Mouse (Mus musculus) urinary bladder, postnatal 4 days (tissue): Measurements from ENCODE around the gene Crnkl1.
"Not testable (repeated sequence)": the region's sequence is repeated elsewhere in the genome, so short reads cannot be mapped to it uniquely, and the experiment has no call there.

Experiments used
- DNase-seq, 2 experiments: peaks; one replicate each; pipeline ENCODE4 v3.0.0; 2021 to 2022; ENCODE audit warnings: low spot score in 2 of 2

Crnkl1 gene

DNA sequence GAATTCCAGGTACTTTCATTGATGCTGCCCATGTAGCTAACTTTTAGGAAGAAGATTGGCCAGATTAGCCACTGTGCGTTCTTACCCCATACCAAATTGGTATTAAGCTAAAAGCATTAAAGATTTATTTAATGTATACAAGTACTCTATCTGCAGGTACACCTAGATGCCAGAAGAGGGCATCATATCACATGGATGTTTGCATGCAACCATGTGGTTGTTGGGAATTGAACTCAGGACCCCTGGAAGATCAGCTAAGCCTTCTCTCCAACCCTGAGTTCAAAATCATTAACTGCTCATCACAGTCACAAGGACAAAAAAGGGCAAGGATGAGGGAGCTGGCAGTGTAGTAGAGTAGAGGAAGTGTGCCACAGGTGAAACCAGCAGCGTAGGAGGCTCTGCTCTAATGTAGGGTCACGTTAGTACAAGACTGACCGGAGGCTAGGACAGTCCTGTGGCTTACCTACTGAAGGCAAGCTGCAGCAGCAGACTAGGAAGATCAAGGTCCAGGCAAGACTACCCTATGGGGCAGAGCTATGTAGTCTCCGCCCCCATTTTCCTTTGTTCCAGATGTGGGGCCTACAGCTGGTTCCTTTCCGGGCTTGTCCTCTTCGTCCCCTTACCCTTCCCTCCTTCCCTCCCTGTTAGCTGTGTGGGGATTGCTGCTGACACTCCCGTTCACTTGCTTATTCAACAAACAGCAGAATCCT, 13.7 kb downstream of the Crnkl1 start:
- no peak for DNase-seq

DNA sequence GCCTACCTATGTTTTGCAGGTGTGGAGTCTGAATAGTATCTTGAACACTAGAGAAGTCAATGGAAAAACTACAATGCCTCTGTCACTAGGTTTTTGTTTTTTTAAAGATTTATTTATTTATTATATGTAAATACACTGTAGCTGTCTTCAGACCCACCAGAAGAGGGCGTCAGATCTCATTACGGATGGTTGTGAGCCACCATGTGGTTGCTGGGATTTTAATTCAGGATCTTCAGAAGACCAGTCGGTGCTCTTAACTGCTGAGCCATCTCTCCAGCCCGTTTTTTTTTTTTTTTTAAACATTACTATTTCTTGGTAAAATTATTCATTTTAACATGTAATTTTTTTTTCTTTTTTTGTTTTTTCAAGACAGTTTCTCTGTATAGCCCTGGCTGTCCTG, 28.9 kb downstream of the Crnkl1 start:
- not testable (repeated sequence) for DNase-seq

DNA sequence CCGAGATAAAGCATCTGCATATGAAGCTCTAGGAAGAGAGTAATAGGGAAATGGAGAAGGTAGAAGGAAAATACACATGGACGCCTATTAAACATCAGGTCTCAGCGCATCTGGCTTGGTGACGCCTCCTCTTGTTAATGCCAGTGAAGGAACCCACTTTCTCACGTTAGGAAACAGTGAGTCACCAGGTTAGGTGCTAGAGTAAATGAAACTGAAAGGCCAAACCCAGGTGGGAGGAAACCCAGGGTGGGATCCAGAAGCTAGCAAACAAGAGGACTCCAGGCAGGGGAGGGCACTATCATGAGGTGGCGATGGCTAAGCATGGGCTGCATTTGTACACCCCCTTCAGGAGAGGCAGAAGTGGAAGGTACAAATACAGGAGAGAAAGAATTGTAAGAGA, 29.7 kb downstream of the Crnkl1 start:
- no peak for DNase-seq

DNA sequence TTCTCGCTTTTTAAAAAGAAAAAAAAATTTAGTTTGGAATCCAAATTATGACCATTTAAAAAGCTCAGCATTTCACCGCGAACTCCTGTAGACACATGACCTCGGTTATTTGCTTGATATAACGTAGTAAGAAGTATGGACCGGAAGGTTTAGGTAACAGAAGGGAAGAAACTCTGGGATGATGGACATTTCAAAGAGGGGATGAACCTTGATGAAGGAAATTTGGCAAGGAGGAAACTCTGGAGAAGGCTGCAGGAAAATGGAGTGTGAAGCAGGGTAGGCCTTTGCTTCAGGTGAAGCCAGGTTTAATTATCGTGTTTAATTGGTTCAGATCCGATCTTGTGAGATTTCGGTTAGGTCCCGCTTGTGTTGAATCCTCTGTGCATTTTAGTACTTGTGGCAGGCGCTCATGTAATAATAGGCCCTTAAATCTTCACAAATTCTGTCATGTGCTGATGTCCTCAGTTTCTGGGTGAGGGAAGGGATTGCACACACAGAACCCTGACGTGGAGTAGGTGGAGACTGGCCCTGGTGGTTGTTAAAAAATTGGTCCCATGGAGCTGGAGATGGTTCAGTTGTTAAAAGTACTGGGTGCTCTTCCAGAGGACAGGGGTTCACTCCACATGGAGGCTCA, 30.7 kb downstream of the Crnkl1 start:
- no peak for DNase-seq

DNA sequence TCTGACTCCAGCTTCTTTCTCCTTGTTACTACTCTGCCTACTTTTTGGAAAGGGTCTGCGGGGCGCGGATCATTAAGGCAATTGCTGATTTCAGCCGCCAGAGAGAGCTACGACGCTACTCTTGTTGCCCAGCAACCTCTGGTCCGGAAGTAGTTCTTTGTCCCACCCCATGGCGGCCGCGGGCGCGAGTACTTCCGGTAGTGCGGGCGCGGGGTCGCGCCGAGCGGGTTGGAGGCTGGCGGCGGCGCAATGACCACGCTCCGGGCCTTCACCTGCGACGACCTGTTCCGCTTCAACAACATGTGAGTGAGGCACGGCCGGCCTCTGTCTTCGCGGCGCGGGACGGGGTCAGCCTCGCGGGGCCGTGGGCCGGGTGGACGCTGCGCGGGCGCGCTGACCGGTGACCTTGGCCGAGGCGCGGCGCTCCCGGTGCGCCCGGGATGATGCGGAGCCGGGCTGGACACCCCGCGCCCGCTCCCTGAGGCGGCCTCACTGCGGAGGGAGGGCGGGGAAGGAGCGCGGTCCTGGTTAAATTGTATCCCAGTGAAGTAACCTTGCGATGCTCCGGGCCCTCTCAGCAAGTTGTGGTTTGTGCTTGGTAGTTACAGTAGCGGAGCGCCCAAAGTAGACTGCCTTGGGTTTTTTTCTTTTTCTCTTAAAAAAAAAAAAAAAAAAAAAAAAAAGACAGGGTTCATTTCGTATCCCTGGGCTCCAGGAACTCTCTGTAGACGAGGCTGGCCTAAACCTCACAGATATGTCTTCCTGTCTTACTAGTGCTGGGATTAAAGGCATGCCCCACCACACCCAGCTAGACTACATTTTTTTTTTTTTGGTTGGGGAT, 31.5 kb downstream of the Crnkl1 start:
- DNase-seq: peak; percentile 86 to 91

DNA sequence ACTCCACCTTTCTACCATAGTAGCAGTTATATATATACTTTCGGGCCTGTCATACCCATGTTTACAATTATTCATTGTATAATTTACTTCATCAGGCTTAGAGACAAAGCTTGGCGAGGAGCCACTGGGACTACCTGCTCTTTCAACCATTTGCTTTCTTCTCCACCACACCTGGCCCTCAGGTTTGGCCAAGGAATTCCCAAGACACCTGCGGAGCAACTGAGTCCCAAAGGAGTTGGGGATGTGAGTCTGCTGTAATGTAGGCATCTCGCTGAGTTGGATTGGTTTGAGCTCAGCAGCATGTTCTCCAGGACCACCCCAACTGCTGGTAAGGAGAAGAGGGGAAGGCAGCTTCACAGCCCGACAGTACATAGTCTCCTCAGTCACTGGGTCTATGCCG, 33.0 kb downstream of the Crnkl1 start, which contains the start of gene Naa20:
Naa20 (plus strand) TSS at position 239 of the 400 bp plus-strand sequence.
- no peak for DNase-seq

DNA sequence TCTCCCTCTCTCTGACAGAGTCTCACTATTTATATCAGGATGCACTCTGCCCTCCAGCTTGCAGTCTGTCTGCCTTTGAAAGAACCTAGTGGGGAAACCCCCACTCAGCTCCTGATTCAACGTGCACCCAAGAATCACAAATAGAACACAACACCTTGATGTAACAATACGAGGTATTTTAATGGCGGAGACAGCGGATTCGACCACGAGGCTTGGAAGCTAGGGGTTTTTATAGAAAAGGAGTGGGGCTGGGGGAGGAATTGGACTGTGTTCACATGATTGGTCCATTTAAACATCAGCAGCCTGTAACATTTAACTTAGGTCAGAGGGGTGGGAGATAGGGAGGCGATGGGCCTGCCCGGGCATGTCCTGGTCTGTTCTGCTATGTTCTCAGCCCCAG, 34.5 kb downstream of the Crnkl1 start:
- not testable (repeated sequence) for DNase-seq

DNA sequence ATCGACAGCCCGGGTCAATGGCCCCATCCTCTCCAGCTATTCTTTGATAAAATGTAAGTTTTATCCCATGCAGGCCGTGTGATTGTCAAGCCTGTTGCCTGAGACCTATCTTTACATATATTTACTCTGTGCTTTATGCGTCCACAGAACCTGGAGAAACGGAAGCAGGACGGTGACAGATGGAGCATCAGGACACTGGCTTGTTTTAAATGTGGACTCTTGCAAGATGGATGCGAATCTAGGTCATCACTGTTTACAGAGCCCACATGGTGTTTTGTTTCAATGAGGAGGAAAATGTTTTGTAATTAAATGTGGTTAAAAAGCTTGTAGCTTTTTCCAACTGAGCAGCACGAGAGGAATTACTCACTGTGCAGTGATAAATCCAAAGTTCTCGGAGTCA, 36.7 kb downstream of the Crnkl1 start:
- DNase-seq: no peak

DNA sequence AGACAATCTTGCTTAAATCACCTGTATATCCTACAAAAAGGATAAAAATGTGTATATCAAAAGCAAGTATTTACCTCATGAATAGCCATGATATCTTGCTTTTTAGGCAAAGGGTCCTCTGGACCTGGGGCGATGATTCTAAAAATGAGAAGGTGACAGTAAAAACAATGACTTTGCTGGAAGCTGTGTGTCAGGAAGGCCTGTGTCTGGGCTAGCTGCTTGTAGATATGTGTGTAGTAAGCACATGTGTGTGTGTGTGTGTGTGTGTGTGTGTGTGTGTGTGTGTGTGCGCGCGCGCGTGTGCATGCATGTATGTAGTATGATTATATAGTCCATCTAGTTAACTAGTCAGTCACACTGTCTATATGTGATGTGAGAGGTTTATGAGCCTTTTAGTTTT, 41.1 kb downstream of the Crnkl1 start:
- no peak for DNase-seq

DNA sequence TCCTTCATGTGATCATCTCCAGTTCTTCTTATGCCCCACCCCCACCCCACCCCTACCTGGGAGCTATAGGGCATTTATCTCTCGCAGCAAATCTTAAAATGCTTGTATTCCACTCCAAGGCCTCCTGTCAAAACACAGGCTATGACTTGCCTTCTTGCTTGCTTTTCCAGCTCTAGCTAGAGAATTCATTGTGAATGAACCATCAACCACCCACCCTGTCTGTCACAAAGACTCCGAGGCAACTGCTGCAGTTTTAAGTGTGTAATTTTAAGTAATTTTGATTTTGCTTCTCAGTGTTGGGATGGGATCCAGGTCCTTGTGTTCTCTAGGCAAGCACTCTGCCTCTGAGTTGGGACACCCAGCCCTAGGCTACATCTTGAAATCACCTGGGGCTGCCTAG, 44.2 kb downstream of the Crnkl1 start:
- DNase-seq: no peak

DNA sequence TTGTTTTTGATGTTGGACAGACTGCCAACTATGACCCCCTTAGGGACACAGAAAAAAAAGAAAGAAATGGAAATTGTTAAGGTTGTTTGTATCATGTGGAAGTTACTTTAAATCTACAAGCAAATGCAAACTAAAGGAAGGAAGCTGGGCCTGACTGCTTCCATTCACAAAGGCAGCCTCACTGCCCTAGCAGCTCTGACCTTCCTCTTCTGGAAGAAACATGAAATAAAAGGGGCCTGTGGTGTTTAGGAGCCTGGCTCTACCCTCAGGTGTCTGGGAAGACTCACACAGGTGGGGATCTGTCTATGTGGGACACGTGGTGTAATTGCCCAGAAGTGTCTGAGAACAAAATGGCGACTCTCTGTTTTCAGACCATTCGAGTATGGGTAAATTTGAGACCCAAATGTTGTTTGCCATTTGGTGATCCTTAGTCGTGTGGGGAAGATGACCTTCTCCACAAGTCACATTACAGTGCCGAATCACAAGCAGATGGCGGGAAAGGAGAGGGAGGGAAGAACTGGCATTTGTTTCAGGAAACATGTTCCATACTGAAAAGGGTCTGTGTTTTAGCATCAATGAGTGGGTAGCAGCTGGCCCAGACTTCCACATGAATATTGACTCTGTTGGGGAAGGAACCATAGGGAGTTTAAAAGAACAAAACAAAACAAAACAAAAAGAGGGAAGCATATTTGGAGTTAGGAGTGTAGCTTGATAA, 45.9 kb downstream of the Crnkl1 start:
- no peak for DNase-seq

DNA sequence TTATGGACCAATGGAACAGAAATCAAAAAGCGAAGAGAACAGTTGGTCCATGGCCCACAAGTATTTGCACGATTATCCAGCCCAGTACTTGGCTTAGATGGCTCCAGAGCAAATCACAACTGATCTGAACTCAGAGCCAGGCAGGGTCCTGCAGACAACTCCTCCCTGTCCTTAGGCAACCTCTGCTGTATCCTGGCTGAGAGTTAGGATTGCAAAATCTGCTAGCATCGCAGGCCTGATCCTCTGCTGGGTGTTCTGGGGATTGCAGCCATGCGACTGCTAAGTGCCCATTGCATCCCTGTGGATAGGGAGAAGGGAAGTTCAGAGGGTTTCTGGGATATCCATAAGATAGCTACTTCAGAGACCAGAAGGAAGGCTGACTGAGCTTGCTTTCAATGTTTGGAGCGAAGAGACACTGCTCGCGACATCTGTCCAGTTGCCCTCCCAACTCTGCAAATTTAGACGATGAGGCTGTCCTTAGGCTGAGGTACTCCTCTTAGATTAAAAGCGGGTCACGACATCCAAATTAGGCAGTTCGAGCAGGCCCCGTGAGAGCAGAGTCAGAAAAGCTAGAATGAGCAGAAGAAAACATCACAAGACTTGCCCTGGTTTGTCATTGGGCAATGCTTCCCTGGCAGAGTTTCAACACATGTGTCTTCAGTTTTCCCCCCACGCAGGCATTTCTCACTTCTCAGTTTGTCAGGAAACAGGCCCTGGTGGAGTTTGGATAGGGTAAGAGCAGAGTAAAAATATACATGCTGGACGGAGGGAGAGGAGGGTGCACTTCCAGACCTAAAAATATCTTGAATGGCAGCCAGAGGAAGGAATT, 46.7 kb downstream of the Crnkl1 start:
- peak in 1 of 2 experiments; percentile 38 for DNase-seq

DNA sequence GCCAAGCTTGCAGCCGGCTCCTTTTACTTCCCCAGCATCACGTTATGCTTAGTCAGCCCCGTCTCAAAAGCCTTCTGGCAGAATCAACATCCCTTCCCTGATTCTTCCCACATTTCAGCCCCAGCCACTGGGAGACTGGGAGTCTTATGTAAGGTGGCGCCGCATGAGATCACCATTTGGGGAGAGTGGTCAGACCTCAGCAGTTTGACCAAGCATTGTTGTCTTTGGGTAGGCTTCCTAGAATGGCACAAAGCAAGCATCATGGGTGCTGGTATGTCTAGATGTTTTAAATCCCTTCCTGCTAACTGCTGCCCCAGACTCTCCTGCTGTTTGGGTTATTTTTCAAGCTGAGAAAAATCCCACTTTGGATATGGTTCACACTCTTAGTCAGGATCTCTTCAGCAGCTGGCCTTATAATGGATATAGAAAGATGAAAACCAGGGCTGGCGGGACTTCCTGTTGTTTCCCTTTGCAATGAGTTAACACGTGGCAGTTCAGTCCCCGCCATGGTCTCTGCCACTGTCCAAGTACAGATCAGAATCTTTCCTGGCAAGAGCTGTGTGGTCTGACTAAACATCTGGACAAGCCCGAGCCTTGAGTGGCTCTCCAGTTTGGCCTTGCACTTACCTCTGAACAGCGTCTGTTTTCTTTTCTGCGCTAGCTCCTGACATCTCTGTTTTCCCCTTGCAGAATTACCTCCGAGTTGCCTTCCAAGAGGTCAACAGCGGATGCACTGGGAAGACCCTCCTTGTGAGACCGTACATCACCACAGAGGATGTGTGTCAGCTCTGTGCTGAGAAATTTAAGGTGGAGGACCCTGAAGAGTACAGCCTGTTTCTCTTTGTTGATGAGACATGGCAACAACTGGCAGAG, 49.7 kb downstream of the Crnkl1 start:
- no peak for DNase-seq

DNA sequence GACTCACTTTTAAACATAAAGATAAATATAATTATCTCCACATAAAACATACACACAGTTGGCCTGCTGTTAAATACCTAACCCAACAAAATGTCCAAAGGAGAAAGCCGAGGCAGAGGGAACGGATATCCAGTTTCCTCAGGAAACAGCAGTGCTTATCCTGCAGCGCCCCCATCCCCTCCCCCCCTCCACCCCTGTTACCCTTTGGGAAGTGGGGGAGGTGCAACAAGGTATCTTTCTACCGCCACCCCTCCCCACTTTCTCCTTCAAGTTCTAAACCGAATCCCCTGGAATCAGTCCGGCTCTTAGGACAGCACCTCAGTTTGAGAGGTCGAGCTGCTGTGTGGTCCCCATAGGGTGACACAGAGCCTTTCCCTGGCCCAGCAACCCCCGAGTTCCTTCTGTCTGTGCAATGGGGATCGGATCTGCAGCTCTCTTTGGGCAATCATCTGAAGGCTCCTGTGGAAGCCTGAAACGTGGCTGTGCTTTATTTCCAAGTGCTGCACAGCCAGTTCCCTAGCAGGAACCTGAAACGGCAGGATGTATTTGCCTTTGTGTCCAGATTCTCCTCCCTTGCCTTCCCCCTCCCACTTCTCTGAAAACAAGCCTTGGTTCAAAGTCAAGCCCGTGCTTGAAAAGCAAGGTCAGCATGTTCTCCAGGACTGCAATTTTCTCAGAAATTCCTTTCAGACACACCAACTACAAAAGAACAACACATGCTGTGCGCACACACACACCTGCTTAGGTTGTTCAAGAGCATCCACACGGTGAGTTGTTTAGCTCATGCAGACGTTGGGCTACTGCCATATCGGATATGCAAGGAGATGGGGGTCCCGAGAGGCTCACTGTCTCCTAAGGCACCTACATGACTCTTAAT, 50.5 kb downstream of the Crnkl1 start:
- no peak for DNase-seq

DNA sequence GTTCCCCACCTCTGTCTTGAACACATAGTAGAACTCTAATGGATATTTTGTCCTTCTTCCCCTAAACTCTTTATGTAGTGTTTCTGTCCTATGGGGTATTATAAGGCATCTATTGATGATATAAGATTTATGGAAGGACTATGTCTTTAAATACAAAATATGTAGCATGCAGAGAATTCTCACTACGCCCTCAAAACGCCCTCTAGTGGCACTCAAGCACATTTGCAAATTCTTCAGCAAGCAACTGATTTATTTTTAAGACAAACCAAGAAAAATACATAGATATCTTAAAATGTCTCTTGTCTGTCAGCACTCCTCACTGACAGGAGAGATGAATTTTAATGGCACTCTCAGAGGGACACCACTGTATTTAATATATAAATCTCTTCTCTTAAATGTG, 52.4 kb downstream of the Crnkl1 start:
- no peak for DNase-seq

DNA sequence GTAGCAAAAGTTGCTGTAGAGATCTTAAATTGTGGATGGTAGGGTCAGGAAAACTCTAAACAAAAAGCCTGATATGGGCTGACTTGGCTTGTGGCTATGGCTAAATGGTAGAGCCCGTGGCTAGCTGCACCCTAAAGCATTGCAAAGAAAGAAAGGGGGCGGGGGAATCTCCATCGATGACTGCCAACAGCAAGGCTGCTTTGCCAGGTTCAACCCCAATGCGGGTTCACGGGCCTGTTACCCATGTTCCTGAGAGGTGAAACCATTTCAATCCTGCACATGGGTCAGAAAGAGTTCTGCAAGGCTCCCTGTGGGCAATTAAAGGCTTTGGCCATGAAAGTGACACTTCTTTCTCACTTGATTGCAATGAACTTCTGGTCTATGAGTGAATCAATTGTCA, 52.9 kb downstream of the Crnkl1 start:
- no peak for DNase-seq

DNA sequence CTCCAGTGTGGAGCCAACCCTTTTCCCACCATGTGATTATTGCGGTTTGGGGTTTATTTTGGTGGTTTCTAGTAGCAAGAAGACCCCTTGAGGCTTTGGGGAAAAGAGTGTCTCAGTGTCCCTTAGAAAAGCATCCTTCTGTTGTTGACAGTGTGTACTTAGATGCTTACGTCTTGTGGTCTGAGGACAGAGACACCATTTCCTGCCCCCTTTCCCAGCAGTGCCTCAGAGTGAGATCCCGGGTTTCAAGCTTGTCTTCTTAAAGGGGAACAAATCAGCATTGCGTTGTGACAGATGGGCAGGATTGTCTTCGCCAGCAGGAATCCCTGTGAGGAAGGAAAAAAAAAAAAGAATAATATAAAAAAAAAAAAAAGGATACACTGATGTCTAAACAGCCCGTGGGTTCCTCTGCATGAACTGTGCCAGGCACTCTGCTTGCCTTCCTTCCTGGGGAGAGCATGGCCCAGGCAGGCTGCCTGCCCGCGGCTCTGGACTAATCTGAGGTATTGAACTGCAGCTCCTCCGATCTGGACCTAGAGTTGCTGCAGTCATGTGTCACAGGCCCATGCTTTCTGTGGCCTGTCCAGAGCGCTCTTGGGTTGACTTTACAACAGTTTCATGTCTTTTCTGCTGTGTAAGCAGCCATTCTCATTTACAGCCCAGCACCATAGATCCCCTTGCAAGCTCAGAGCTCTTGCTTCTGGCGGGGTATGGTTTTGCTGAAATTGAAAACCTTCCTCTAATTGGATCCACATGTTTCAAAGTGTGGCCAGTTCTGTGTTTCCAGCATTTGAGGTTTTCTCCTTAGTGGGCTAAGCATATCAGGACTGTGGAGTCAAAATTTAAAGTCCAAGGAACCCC, 53.7 kb downstream of the Crnkl1 start:
- DNase-seq: no peak

DNA sequence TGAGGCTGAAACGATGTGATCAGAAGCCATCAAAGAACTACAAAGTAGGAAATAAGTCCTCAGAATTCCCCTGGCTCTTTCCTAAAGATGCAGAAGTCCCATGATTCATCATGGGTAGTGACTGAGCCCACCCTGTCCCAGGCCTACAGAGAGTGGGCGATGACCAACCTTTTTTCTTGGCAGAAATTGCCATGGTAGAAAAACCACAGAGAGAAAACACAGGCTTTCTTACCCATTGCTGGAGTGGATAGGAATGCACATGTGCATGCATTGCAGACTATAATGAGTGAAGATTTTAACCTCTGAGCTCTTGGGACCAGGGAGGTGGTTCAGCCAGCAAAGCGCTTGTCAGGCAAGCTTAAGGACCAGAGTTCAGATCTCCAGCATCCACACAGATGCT, 57.6 kb downstream of the Crnkl1 start:
- DNase-seq: no peak
